Comparison of ENCODE assay signal across 24 mouse cellular contexts in the genomic region with DNA sequence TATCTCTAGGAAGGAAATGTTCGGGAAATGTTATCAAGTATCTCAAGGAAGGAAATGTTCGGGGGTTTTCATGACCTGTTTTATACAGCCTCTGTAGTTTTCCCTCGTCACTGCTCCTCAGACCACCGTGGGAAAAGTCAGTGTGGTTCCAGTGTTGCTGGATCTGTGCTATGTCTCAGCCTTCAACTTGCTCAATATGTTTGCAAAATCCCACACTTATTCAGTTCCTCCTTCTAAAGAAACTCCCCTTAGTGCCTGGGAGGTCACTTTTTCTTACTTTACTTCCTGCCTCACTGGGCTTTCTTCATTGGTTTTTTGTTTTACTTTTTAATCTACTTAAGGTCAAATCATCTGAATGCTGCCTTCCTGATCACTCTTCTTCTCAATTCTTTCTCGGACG.
DNase-seq lines count a peak whose midpoint lies in the region; ATAC-seq and TF ChIP-seq lines count a peak whose summit lies in the region.
"Had no signal": no experiment of that assay in that cellular context is flagged by ENCODE, and none has a peak within 500 bp of the region (broad histone marks: within the 10 kb centered on the region; RNA-seq: fewer than 3 reads in every experiment).

No protein-coding gene starts in this region.

- peak; percentile 33 for DNase-seq in lung, postnatal 25 days (ENCODE audit: low spot score)
- no peak for DNase-seq in lung, postnatal 14 days
- DNase-seq in splenic B cell, adult 2 months (ENCODE audit: low read depth, low spot score) = peak; percentile 15
- no peak for DNase-seq in midbrain, postnatal 0 days (ENCODE audit: low spot score)
- DNase-seq in cerebellum, postnatal 25 days = no peak
- DNase-seq: adrenal gland, adult 8-10 months; cerebellum, adult 2 months; cerebellum, postnatal 36 days; gastrocnemius, postnatal 36 days; heart, postnatal 4 days; kidney, adult 9 months; kidney, postnatal 14 days; lung, adult 2 months; thymus, postnatal 14 days had no signal

- no peaks in the 10 kb centered on the region for H3K4me1 ChIP-seq in midbrain, postnatal 0 days (ENCODE audit: insufficient read depth, low read length)
- H3K4me1 ChIP-seq: heart, embryonic 10.5 days; intestine, embryonic 15.5 days had no signal

- 89% methylated on average over 6 of the region's 6 CpGs for WGBS in midbrain, postnatal 0 days

- no peak overlapping the region for H3K9ac ChIP-seq in midbrain, postnatal 0 days (replicated peaks; ENCODE audit: low read length, poor library complexity, severe bottlenecking)
- H3K9ac ChIP-seq: forebrain, embryonic 13.5 days; intestine, embryonic 15.5 days; midbrain, embryonic 13.5 days had no signal

- H3K27me3 ChIP-seq in splenic B cell, adult 2 months (ENCODE audit: control insufficient read depth, insufficient read depth, low read length, poor library complexity, severe bottlenecking) = no peaks in the 10 kb centered on the region
- no peaks in the 10 kb centered on the region for H3K27me3 ChIP-seq in midbrain, postnatal 0 days (ENCODE audit: insufficient read depth, low read length)
- H3K27me3 ChIP-seq: forebrain, embryonic 13.5 days; intestine, embryonic 15.5 days; megakaryocyte, embryonic 14.5 days; midbrain, embryonic 13.5 days had no signal

- H3K9me3 ChIP-seq in midbrain, postnatal 0 days (ENCODE audit: low read length) = no peaks in the 10 kb centered on the region
- H3K9me3 ChIP-seq: forebrain, embryonic 13.5 days; heart, embryonic 10.5 days; intestine, embryonic 15.5 days; megakaryocyte, embryonic 14.5 days; midbrain, embryonic 13.5 days had no signal

- ATAC-seq in common myeloid progenitor, adult 5-6 weeks (replicated peaks; ENCODE audit: low read depth, poor library complexity, severe bottlenecking) = peak; percentile 88
- peak; percentile 94 for ATAC-seq in megakaryocyte, adult 5-6 weeks (ENCODE audit: poor library complexity, severe bottlenecking)
- ATAC-seq in midbrain, postnatal 0 days (ENCODE audit: low FRiP score) = no peak
- ATAC-seq: forebrain, embryonic 13.5 days; hindbrain, embryonic 16.5 days; intestine, embryonic 15.5 days; midbrain, embryonic 13.5 days had no signal

- H3K4me3 ChIP-seq in midbrain, postnatal 0 days (ENCODE audit: low read depth, low read length) = no peak overlapping the region
- H3K4me3 ChIP-seq: forebrain, embryonic 13.5 days; heart, embryonic 10.5 days; intestine, embryonic 15.5 days; layer of hippocampus, adult 2 months; megakaryocyte, embryonic 14.5 days; midbrain, embryonic 13.5 days; myocyte had no signal

- TF ChIP-seq CTCF in midbrain, postnatal 0 days (IDR thresholded peaks at IDR 0.05) = no peak

- H3K27ac ChIP-seq in midbrain, postnatal 0 days (ENCODE audit: low read depth, low read length) = no peak overlapping the region
- H3K27ac ChIP-seq: forebrain, embryonic 13.5 days; heart, embryonic 10.5 days; intestine, embryonic 15.5 days; layer of hippocampus, adult 2 months; midbrain, embryonic 13.5 days had no signal

- H3K4me2 ChIP-seq in midbrain, postnatal 0 days (ENCODE audit: low read depth, low read length, poor library complexity, severe bottlenecking) = no peak overlapping the region
- H3K4me2 ChIP-seq: forebrain, embryonic 13.5 days; intestine, embryonic 15.5 days; midbrain, embryonic 13.5 days had no signal

- H3K36me3 ChIP-seq in splenic B cell, adult 2 months (ENCODE audit: control insufficient read depth, insufficient read depth, low read length, poor library complexity, severe bottlenecking) = no peaks in the 10 kb centered on the region
- H3K36me3 ChIP-seq in midbrain, postnatal 0 days (ENCODE audit: insufficient read depth, low read length) = no peaks in the 10 kb centered on the region
- H3K36me3 ChIP-seq: heart, embryonic 10.5 days; intestine, embryonic 15.5 days; midbrain, embryonic 13.5 days had no signal

Comparison
In these comparisons a context has a peak if more than half of its experiments do, and no peak if none do; other contexts are left out.
1. DNase-seq: peak in lung, postnatal 25 days (single experiment) and splenic B cell, adult 2 months (single experiment); none in lung, postnatal 14 days (single experiment), midbrain, postnatal 0 days (single experiment) and cerebellum, postnatal 25 days (0 of 2).